Mouse (Mus musculus) forebrain, embryonic 11.5 days (tissue): Measurements from ENCODE around the gene Mtch1. TPM values are rescaled to one million over a fixed set of nuclear protein-coding genes. Genes with fewer than 3 reads are reported as not detected.
A peak's percentile ranks its signal among the peaks of the same experiment; 100 is the strongest.

ENCODE experiments used
- ATAC-seq: fragments of 200-750 bp; cut with Nextera tagmentation; replicated peaks from 2 replicates; pipeline ENCODE4 v1.8.0; 2017; ENCODE audit warnings: moderate TSS enrichment; ENCODE audit not compliant: low FRiP score
- DNase-seq: peaks from one replicate; pipeline ENCODE4 v3.0.0-alpha.2; 2017; ENCODE audit warnings: low spot score
- H3K27ac ChIP-seq: fragments of 300-500 bp; sonication (generic); 2 replicates; pipeline ENCODE4 v1.5.1; 2014; ENCODE audit warnings: low read depth, low read length
- H3K27me3 ChIP-seq: fragments of 300-500 bp; sonication (generic); 2 replicates; pipeline ENCODE4 v1.6.1; 2014; ENCODE audit warnings: mild to moderate bottlenecking, low read length, mixed read lengths; ENCODE audit not compliant: control insufficient read depth, insufficient read depth
- H3K36me3 ChIP-seq: fragments of 300-500 bp; sonication (generic); 2 replicates; pipeline ENCODE4 v1.6.1; 2014; ENCODE audit warnings: mild to moderate bottlenecking, low read length, moderate library complexity, mixed read lengths; ENCODE audit not compliant: control insufficient read depth, insufficient read depth
- H3K4me1 ChIP-seq: fragments of 300-500 bp; sonication (generic); replicated peaks from 2 replicates; pipeline ENCODE4 v1.6.1; 2014; ENCODE audit warnings: low read length, mixed read lengths; ENCODE audit not compliant: control insufficient read depth, insufficient read depth
- H3K4me2 ChIP-seq: fragments of 300-500 bp; sonication (generic); 2 replicates; pipeline ENCODE4 v1.6.1; 2014; ENCODE audit warnings: low read depth, mild to moderate bottlenecking, low read length, moderate library complexity, mixed read lengths; ENCODE audit not compliant: severe bottlenecking
- H3K4me3 ChIP-seq: fragments of 300-500 bp; sonication (generic); 2 replicates; pipeline ENCODE4 v1.5.1; 2014; ENCODE audit warnings: low read depth, low read length
- H3K9ac ChIP-seq: fragments of 300-500 bp; sonication (generic); 2 replicates; pipeline ENCODE4 v1.6.1; 2014; ENCODE audit warnings: low read length
- H3K9me3 ChIP-seq: fragments of 300-500 bp; sonication (generic); 2 replicates; pipeline ENCODE4 v1.6.1; 2016; ENCODE audit warnings: low read length, mixed read lengths; ENCODE audit not compliant: control insufficient read depth
- WGBS: fragments of 180-500 bp; shearing (Covaris S2); extraction: QIAGEN DNeasy Blood & Tissue Kit; methylation state at CpG from one replicate; pipeline ENCODE4 v1.1.7; 2014; 5-methylcytosine and 5-hydroxymethylcytosine counted together
- polyA plus RNA-seq: library from polyadenylated mRNA; unstranded; fragments of >200 nt; fragmentation: Nextera tagmentation; extraction: Ambion mirVana; gene quantifications from 2 replicates; pipeline ENCODE4 v1.2.1, GENCODE M21; 2014

Gene Mtch1
- polyA plus RNA-seq, 1 experiment from 2014 or later = 332 TPM

DNA sequence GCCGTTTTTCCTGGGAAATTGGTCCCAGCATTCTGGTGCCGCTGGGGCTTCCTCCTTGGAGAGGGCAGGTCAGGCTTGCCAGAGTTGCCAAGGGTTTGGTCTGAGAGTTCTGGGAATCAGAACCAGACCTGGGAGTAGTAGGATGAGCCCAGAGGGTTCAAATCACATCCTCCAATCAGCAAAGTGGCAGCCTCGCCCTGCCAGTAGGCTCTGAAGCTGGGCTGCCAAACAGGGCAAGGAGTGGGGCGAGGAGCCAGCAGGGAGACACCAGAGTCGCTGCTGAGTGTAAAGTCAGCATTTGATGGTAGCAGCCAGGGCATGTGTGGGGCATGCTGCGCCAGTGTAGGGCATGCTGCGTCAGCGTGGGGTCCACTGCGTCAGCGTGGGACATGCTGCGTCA lies 41.2 kb upstream of the Mtch1 start:
- H3K36me3 ChIP-seq = no peaks in the 10 kb centered on the region
- no peaks in the 10 kb centered on the region for H3K27me3 ChIP-seq
- H3K9ac ChIP-seq = no peak overlapping the region
- 86% methylated on average over 11 of the region's 11 CpGs for WGBS
- no peaks in the 10 kb centered on the region for H3K4me1 ChIP-seq
- no peaks in the 10 kb centered on the region for H3K9me3 ChIP-seq
- no peak overlapping the region for H3K27ac ChIP-seq
- no peak overlapping the region for H3K4me2 ChIP-seq
- ATAC-seq = no peak
- no peak overlapping the region for H3K4me3 ChIP-seq
- DNase-seq = no peak

DNA sequence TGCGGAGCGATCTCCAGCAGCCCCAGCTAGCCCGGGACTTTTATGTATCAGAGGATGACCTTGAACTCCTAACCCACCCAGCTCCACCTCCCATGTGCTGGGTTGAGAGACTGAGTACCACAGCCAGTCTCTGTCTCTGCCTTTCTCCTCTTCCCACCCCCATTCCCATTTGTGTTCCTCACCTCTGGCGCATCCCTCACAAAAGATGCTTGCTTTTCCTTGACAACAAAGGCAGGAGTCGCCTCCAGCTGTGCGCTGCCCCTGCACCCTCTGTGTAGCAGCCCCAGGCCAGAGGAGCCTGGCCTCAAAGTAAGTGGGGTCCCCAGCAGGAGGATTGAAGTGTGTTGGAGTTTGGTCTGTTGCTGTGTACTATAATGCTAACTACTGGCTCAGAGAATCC lies 38.0 kb upstream of the Mtch1 start:
- 30% methylated on average over 6 of the region's 6 CpGs for WGBS
- Histone ChIP-seq H3K9ac (no peak overlapping the region), H3K4me3 (no peak overlapping the region)

DNA sequence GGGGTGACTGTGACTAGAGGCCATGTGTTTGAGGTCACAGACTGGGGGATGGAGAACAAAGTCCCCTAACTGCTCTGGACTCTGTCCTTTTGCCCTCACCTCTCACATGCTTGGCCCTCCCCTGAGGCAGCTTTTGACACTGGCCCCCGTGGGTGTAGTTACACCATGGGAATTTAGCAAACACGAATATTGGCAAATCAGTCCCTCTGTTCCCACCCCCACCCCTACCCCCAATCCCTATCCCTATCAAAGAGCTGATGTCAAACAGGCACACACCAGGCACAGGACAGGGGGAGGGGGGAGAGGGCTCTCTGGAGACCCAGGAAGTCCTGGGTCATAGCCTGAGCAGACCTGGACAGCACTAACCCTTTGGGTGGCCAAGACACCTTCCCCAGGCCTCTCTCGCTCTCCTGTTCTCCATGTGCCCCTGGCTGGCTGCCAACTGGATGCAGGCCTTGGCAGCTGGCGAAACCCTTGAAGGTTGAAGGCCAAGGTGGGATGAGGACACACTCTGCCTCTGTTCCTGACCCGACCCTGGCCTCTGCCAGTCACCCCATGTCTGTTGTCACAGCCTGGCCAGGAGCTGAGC lies 37.2 kb upstream of the Mtch1 start:
- Histone ChIP-seq H3K9me3 (no peaks in the 10 kb centered on the region), H3K27me3 (no peaks in the 10 kb centered on the region), H3K4me3 (no peak overlapping the region), H3K4me2 (no peak overlapping the region), H3K4me1 (no peaks in the 10 kb centered on the region; the same call in 1 of the 2 replicates), H3K36me3 (no peaks in the 10 kb centered on the region), H3K9ac (no peak overlapping the region), H3K27ac (no peak overlapping the region)
- WGBS = 78% methylated on average over 5 of the region's 5 CpGs
- ATAC-seq = no peak
- DNase-seq = no peak

More for the DNA sequence above, 38.0 kb upstream of the Mtch1 start:
- no peaks in the 10 kb centered on the region for H3K27me3 ChIP-seq
- no peak for DNase-seq
- no peak overlapping the region for H3K27ac ChIP-seq
- no peak overlapping the region for H3K4me2 ChIP-seq
- H3K9me3 ChIP-seq = no peaks in the 10 kb centered on the region
- no peaks in the 10 kb centered on the region for H3K36me3 ChIP-seq
- H3K4me1 ChIP-seq = no peaks in the 10 kb centered on the region; the same call in 1 of the 2 replicates
- ATAC-seq = no peak

DNA sequence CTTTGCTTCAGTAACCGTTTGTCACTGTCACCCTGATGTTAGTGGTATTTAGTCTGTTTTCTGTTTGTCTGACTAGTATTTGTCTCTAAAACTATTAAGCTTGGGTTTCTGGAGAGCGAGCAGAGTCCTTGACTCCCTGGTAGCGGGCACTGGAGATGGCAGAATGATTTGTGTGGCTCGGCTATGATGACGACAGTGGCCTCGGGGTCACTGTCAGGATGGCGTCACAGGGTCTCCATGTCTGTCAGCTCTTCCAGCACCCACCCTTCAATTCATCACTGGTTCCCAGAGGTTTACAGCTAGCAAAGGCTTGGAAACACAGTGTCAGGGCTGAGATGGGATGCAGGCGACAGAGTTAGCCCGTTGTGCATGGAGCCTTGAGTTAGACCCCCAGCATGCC lies 36.2 kb upstream of the Mtch1 start:
- no peak overlapping the region for H3K4me2 ChIP-seq
- H3K9ac ChIP-seq = no peak overlapping the region
- no peaks in the 10 kb centered on the region for H3K9me3 ChIP-seq
- DNase-seq (no peak), ATAC-seq (no peak)
- no peaks in the 10 kb centered on the region; the same call in 1 of the 2 replicates for H3K4me1 ChIP-seq
- no peaks in the 10 kb centered on the region for H3K36me3 ChIP-seq
- no peaks in the 10 kb centered on the region for H3K27me3 ChIP-seq
- H3K4me3 ChIP-seq = no peak overlapping the region
- H3K27ac ChIP-seq = no peak overlapping the region
- WGBS = 87% methylated on average over 9 of the region's 9 CpGs

DNA sequence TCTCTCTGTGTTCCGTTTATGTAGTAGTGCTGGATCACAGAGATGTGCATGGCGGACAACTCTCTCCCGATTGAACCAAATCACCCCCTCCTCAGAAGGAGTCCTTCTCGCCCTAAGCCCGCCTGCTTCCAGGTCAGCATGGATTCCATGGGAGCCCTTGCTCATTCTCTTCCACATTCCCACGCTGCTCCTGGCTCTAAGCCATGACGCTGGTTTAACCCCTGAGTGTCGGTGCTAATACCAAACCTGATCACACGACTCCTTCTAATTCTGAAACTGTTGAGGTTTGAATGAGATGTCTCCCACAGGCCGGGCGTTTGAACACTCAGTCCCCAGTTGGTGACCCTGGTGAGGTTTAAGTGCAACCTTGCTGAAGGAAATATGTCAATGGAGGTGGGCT lies 34.7 kb upstream of the Mtch1 start:
- Histone ChIP-seq H3K4me3 (no peak overlapping the region), H3K36me3 (no peaks in the 10 kb centered on the region), H3K4me2 (no peak overlapping the region), H3K9ac (no peak overlapping the region), H3K27ac (no peak overlapping the region), H3K27me3 (no peaks in the 10 kb centered on the region), H3K9me3 (no peaks in the 10 kb centered on the region), H3K4me1 (no peaks in the 10 kb centered on the region; the same call in 1 of the 2 replicates)
- ATAC-seq (no peak), DNase-seq (no peak)
- 70% methylated on average over 11 of the region's 11 CpGs for WGBS

DNA sequence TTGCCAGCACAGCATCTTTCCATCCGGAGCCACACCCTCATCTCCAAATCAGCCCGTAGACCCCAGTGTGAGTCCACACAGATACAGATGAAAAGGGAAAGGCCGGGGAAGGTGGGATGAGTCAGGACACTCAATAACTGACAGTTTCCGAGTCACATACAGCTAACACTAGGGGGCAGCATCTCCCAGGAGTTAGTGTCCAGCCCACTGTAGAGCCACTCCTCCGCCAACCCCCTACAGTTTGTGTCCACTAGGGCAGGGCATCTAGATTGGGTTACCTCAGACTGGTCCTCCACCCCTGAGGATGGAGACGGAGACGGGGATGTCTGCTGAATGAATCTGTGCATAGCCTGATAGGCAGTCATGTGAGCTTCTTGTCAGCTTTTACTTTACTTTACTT lies 33.7 kb upstream of the Mtch1 start:
- Histone ChIP-seq H3K4me2 (no peak overlapping the region), H3K27ac (no peak overlapping the region), H3K36me3 (no peaks in the 10 kb centered on the region), H3K9me3 (no peaks in the 10 kb centered on the region), H3K27me3 (no peaks in the 10 kb centered on the region), H3K4me1 (no peaks in the 10 kb centered on the region; the same call in 1 of the 2 replicates), H3K9ac (no peak overlapping the region), H3K4me3 (no peak overlapping the region)
- 26% methylated on average over 7 of the region's 7 CpGs for WGBS
- ATAC-seq = no peak; the same call in 1 of the 2 replicates
- peak; percentile 81 for DNase-seq

DNA sequence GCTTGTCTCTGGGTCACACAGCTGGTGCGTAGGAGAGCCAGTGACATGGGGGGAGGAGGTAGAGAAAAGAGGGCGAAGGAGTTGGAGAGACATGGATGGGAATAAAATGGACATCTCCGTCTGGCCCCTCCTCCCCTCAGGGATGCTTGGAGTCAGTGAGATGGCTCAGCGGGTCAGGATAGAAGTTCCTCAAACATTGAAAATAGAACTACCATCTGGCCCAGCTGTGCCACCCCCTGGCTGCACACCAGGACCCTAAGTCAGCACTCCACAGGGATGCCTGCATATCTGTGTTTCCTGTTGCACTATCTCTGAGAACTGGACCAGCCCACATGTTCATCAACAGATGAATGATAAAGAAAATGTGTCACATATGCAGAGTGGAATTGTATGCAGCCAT lies 32.5 kb upstream of the Mtch1 start:
- no peak overlapping the region for H3K9ac ChIP-seq
- ATAC-seq = no peak
- no peak for DNase-seq
- no peaks in the 10 kb centered on the region; the same call in 1 of the 2 replicates for H3K4me1 ChIP-seq
- no peaks in the 10 kb centered on the region for H3K27me3 ChIP-seq
- no peaks in the 10 kb centered on the region for H3K36me3 ChIP-seq
- H3K4me3 ChIP-seq = no peak overlapping the region
- H3K9me3 ChIP-seq = no peaks in the 10 kb centered on the region
- H3K4me2 ChIP-seq = no peak overlapping the region
- 83% methylated on average over 4 of the region's 4 CpGs for WGBS
- no peak overlapping the region for H3K27ac ChIP-seq

DNA sequence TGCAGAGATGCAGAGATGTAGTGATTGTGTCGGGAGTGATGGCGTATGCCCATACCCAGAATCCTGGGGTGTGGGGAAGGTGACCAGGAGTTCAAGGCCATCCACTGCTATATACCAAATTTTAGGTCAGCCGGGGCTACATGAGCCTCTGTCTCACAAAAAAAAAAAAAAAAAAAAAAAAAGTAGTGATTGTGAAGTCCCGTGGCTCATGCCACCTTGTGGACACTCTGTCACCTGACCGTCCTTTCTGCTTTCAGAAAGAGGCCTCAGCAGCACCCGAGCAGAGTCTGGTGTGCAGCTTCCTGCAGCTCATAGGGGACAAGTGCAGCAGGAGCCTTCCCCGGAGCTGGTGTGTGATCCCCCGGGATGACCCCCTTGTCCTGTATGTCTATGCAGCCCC lies 30.3 kb upstream of the Mtch1 start:
- ATAC-seq = no peak
- no peaks in the 10 kb centered on the region for H3K9me3 ChIP-seq

DNA sequence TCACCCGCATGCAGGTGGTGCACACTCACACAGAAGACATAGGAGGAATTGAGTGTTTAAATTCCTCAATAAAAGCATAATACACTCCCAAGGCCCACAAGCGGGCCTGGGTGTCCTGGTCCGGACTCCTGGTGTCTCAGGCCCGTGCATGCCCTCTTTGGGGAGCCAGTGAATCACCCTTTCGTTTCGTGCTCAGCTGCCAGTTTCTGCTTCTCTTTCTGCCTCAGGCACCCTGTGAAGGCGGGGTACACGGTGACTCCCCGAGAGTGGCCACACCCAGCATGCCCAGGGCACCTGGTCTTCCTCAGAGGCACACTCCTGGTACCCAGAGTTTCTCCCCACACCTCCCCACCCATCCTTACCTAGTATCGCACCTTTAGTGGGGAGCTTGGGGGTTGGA lies 28.1 kb upstream of the Mtch1 start:
- ATAC-seq (no peak), DNase-seq (no peak)
- Histone ChIP-seq H3K27me3 (no peaks in the 10 kb centered on the region), H3K9me3 (no peaks in the 10 kb centered on the region), H3K4me1 (no peaks in the 10 kb centered on the region), H3K4me3 (no peak overlapping the region), H3K27ac (no peak overlapping the region), H3K36me3 (no peaks in the 10 kb centered on the region), H3K9ac (no peak overlapping the region), H3K4me2 (no peak overlapping the region)
- 83% methylated on average over 10 of the region's 10 CpGs for WGBS

More for the DNA sequence above, 30.3 kb upstream of the Mtch1 start:
- Histone ChIP-seq H3K4me3 (no peak overlapping the region), H3K27me3 (no peaks in the 10 kb centered on the region), H3K4me2 (no peak overlapping the region), H3K27ac (no peak overlapping the region), H3K36me3 (no peaks in the 10 kb centered on the region), H3K4me1 (no peaks in the 10 kb centered on the region; the same call in 1 of the 2 replicates), H3K9ac (no peak overlapping the region)
- DNase-seq = no peak
- 71% methylated on average over 8 of the region's 8 CpGs for WGBS
